Mouse (Mus musculus) spleen, adult 2 months (tissue): ENCODE results near the gene Tmem44.

Experiments
- CTCF ChIP-seq: fragments of 200-500 bp; IDR thresholded peaks from 2 replicates; pipeline ENCODE4 v1.5.1; 2011; ENCODE audit warnings: mild to moderate bottlenecking, inconsistent platforms; ENCODE audit not compliant: insufficient read depth, insufficient read length, insufficient replicate concordance; ENCODE audit errors: extremely low read depth
- POLR2A ChIP-seq: fragments of 200-500 bp; IDR thresholded peaks from 2 replicates; pipeline ENCODE4 v1.6.1; 2011; ENCODE audit warnings: low read depth, low read length, inconsistent platforms

- TF ChIP-seq POLR2A (no peak), CTCF (no peak)
These were observed 7.3 kb downstream of the Tmem44 start for GRCm38 (mm10) chr16:30543386-30543785.
